Mouse (Mus musculus): ENCODE measurements around the gene Hist1h2ac. TPM values are rescaled to one million over a fixed set of nuclear protein-coding genes. Genes with fewer than 3 reads are reported as not detected.
A peak's percentile ranks its signal among the peaks of the same experiment; 100 is the strongest.
"Not testable (repeated sequence)": the region's sequence is repeated elsewhere in the genome, so short reads cannot be mapped to it uniquely, and the experiment has no call there.

Hist1h2ac gene
- 0.45 and 0.86 TPM in 2 replicates for polyA plus RNA-seq (2012; rRNA removed)

DNA sequence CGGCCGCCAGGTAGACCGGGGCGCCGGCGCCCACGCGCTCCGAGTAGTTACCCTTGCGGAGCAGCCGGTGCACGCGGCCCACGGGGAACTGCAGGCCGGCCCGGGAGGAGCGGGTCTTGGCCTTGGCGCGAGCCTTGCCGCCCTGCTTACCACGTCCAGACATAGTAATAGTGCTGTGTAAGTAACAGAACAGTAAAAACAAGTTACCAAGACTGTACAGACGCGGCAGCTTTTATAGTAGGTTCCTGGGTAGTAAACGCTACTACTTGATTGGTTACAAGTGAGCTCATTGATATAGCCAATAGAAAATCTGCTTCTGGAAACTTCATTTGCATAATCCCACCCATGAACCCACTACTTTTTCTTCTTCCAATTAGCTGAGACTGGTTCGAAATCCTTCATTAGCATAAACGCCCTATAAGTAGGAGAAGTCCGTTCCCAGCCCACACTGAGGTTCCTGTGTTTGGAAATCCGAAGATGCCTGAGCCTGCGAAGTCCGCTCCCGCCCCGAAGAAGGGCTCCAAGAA, at the start of gene Hist1h2ac, which contains the start of gene Hist1h2bc:
Hist1h2ac (minus strand) TSS at position 194 of the 527 bp plus-strand sequence.
Hist1h2bc (plus strand) TSS at position 445 of the 527 bp plus-strand sequence.
- DNase-seq (ENCODE audit: low spot score): peak; percentile 61

DNA sequence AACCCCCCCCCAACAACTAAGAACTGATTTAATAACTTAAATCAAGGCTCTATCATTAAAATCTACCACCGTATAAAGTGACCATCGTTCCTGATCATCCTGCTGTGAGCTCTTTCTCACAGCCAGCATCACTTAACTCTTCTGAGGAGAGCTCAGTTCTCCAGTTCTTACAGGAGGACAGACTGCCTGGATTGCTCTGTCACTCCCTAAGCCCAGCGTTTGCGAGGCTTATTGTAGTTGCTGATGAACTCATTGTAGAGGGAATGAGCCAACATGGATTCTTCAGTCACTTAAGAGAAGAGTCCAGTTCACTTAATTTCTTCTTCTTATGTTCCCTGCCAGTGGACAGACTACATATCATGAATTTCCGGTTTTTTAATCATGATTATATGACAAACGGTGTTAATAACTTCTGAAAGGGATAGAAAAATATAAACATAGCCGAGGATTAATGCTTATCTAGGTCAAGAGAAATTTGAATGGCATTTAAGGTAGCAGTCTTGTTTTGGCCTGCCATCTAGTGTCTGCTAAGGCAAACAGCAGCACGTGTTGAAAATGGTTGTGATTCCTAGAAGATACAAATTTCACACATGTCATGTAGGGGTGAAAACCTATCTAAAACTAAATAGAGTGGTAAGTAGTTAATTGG, 48.5 kb upstream of the Hist1h2ac start:
- DNase-seq (ENCODE audit: low spot score): no peak

DNA sequence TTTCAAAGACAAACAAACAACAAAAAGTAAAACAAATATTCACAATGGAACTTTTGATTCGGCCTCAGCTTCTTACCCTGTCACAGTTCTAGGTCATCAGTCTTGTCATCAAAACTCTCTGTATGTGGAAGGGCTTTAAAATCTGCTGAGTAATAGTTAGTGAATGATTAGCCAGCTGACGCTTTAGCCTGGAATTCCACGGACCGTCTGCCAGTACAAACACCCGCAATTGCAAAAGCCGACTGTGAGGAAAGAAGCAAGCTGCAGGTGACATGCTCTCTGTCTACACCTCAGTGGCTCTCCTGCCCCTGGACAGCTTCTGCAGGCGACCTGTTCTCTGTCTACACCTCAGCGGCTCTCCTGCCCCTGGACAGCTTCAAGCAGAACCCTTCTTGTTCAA, 46.7 kb upstream of the Hist1h2ac start:
- no peak for DNase-seq (ENCODE audit: low spot score)

DNA sequence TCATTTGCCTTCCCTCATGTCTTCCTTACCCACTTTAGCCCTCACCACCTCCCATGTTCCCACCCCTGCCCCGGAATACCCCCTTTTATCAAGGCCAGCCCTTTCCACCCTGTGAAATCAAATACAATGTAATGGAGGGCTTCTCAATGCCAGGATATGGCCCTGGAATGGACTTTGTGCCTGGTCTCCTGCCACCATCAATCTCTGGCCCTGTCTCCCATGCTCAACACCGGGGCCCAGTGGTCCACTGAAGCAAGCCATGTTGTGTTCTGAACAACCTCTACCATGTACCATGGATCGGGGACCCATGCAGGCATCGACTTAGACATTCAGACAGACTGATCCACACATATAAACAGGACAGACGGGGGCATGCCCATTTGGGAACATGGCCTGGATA, 46.0 kb upstream of the Hist1h2ac start:
- no peak for DNase-seq (ENCODE audit: low spot score)

DNA sequence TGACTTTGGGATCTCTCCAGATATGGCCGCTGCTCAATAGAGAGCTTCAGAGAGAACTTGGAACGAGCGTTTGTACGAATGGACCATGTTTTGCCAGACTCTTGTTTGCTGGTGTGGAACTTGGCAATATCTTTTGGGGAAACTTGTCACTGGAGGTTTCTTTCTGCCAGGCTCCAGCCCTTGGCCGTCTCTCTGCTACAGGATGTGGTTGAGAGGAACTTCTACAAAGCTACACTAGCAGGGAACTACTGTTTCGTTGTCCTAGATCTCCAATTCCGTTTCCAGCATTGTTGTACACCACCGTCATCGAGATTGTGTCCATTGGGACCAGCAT, 45.4 kb upstream of the Hist1h2ac start:
- DNase-seq (ENCODE audit: low spot score): no peak

DNA sequence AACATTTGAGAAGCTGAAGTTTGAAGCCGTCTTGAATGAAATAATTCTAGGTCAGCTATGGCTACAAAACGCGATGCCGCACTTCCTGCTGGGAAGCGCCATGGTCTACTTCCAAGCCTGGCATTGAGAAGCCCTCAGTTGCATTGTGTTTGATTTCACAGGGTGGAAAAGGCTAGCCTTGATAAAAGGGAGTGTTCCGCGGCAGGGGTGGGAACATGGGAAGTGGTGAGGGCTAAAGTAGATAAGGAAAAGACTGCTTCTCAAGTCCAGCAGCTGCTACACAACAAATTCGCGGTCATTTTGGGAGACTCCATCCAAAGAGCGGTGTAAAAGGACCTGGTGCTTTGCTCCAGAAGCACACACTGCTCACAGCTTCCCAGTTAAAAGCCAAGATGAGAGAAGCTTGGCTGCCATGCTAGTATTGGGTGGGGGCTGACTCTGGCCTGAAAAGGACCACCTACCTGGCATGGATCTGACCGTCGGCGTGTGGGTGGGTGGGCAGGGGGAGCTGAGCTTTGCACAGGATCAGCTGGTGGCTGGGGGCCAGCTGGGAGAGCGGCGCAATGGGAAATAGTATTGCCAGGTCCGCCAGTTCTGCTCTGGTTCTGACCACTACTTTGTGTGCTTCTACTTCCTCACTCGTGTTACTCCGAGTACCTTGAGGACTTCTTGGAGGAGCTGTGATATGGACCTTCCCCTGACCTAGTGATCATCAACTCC, 44.9 kb upstream of the Hist1h2ac start:
- DNase-seq (ENCODE audit: low spot score): no peak

DNA sequence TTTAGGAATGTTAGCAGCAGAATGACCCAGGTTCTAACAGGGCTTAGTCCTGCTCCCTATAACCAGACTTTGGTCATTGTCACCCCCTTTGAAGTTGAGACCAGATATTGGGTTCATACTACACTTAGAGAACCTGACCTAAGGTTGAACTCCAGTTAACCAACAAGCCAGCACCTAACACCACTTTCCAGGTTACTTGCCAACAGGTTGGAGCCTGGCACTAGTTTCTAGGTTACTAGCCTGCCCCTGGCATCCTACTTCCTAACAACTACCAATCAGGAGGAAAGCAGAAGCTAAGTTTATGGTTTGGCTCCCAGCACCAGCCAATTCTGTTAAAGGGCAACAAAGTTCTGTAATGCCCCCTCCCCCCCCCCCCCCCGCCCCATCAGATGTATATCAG, 41.5 kb upstream of the Hist1h2ac start:
- no peak for DNase-seq (ENCODE audit: low spot score)

DNA sequence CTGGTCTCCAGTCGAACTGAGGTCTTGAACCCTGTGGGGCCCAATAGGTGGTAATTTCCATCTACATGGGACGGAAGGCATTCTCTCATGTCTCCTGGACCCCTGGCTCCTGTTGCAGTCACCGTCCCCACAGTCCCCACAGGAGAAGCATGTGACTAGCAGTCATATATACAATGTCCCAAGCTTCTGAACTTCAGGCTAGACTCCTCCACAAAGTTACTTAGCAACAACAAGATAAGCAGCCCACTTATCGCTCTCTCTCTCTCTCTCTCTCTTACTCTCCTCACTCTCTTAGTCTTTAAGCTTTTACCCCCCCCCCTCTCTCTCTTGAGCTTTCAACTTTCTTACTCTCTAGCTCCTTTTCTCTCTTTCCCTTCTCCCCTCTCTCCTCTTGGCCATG, 40.5 kb upstream of the Hist1h2ac start:
- no peak for DNase-seq (ENCODE audit: low spot score)

DNA sequence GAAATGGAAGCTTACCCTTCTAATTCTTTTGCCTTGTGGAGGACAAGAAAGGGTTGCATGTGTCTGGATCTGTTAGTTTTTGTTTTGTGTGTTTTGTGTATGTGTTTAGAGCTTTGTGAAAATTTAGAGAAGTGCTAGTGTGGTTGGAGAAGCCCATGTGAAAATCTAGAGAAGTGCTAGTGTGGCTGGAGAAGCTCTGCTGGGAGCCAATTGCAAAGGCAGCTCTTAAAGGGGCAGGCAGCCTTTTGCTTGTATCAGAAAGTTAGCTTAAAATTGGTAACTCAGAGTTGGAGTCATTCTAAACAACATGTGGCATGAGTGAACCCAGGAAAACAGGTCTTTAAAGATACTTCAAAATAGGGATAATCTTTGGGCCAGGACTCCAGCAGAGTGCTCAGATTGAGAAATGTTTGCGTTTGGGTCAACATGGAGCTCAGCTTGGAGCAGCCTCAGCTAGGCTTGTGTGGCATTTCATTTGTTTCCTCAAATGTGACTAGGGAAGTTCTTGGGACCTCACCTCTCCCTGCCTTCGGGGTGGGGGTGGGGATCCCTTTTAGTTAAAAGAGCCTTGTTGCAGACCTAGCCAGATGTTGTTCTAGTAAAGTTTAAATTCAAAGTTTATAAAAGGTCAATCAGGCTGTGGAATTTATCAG, 34.0 kb upstream of the Hist1h2ac start:
- DNase-seq (ENCODE audit: low spot score): not testable (repeated sequence)

DNA sequence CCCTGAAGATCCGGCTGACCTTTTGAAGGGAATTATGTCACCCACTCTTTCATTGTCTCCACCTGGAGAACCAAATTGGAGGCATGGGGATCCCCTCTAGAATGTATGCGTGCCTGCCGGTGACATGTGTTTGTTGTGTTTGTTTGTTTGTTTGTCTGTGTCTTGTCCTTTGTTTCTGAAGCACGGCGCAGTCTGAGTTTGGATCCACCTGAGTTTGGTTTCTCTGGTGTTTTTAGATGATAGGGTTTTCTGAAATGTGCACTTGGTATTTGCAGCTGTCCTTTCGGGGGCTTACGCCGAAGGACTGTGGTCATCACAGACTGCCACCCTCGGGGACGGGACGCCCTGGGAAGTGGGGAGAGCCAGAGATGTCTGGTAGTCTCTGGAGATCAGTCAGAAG, 33.4 kb upstream of the Hist1h2ac start:
- no peak for DNase-seq (ENCODE audit: low spot score)

DNA sequence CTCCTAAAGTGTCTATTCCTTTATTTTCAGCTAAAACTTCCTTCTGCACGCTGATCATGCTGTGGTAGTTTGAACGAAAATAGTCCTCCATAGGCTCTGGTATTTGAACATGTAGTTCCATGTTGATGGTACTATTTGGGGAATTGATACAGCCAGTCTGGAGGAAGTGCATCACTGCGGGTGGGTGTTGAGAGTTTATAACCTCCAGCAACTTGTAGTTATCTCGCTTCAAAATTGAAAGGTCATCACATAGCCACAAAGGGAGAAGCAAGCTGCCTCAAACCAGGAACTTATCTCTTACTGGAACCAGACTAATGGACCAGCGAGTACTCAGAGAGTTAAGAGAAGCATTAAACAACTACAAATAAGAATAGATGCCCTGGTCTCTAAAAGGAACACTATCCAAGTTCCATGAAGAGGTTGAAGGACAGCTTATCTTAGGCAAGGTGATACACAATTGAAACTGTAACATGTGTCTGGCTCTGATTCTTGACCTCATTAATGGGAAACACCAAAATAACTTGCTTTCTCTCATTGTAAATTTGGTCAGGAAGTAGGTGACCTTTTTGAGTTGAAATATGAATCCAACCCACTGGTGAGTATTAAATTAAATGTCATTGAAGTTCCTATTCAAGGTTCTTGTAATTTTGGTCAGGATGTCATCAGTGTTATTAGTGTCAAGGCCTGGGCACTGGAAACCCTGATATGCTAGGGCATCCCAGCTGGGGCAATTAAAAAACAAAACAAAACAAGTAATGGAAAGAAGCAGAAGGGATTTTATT, 32.7 kb upstream of the Hist1h2ac start:
- no peak for DNase-seq (ENCODE audit: low spot score)

DNA sequence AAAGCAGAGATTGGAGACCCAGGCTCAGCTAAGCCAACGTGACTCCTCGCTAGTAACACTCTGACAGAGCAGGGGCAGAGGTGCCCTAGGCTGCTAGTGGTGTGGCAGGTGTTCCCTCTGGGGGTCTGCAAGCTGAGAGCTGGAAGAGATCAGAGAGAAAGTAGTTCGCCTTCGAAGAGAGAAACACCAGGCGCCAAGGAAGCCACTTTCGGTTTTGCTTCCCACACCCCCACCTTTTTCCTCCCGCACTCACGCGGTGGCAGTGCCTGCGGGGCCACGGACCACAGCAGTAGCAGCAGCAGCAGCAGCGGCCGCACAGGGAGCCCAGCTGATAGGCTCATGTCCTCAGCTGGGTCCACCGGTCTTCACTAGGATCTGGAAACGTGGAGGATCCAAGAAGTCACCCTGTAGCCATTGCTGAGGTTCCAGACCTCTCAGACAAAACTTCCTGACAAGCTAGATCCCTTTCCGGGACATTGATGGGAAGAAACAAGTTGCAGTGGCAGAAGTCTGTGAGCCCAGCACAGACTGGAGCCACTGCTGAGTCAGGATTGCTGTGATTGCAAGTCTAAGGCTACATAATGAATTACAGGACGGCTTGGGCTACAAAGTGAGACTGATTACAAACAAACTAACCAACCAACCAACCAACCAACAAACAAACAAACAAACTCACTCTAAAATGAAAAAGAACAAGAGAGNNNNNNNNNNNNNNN, 26.8 kb upstream of the Hist1h2ac start, which contains the start of gene Hfe:
Hfe (minus strand) TSS at position 481 of the 716 bp plus-strand sequence.
- DNase-seq (ENCODE audit: low spot score): peak; percentile 34

DNA sequence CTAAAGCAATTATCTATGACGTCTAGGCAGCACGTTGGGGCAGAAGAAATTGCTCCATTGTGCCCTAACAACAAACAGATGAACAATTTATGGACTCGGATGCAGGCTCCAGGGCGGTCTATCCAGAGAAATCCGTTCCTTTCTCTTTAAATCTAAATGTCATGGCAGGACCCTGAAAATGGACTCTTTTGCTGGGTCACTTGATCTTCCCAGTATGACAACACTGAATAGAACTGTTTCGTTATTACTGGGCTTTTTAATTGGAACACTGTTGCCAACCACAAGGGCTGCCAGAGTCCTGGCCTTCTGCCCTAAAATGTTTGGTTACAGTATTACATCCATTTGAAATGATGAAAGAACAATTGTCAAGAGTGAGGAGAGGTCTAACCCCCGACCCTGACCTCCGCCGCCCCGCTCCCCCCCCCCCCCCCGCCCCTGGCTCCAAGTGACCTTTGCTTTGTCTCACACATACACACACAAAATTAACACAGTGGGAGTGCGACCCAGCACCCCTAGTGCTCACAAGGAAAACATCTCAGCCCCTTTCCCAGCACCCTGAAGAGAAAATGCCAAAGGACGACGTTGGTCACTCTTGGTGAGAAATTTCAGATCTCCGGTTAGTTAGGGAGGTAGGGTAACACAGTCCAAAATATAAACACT, 26.1 kb upstream of the Hist1h2ac start:
- DNase-seq (ENCODE audit: low spot score): no peak

DNA sequence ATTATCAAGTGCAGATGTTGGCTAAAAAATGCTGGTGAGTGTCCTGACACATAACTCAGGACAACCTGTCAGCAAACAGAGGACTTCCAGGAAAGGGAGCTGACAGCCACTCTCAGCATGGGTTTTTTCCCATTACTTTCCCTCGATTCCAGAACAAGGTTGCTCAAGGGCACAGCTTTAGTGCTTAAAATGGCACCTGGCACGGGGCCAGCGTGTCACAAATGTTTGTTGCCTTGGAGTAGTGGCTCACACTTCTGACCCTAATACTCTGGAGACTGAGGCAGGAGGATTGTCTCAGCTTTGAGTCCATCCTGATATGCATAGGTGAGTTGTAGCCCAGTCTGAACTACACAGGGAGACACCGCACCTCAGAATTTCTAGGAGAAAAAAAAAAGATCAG, 24.9 kb upstream of the Hist1h2ac start:
- no peak for DNase-seq (ENCODE audit: low spot score)

DNA sequence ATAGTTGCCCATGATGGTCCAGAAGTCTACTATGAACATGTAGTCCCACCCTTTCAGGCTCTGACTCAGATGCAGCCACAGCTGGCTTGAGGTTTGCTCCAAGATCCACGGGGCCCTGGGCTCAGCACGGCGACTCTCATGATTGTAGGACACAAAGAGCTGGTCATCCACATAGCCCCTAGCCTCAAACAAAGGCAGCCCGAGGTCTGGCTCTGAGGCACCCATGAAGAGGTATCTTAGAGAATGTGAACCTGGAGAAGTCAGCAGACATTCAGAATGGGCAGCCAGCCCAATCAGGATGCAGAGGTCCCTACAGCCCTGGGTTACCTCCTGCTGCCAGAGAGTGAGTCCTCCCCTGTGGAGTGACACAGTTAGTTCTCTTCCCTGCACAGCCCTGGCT, 24.3 kb upstream of the Hist1h2ac start:
- no peak for DNase-seq (ENCODE audit: low spot score)

DNA sequence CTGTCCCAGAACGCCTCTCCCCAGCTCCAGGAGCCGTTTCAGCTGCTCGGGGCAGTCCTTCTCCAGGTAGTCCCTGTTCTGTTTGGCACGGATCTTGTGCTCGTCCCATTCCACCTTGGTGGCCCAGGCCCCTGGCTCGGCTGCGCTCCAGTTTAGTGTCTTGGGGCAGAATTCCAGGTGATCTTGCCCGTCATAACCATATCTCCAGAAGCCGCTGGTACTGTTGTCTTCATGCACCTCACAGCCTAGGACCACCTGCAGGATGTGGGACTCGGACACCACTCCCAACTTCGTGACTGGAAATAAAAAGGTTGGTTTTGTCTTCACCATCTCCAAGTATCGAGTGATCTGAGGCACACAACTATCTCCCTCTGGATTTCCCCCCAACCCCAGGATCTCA, 23.0 kb upstream of the Hist1h2ac start:
- no peak for DNase-seq (ENCODE audit: low spot score)

DNA sequence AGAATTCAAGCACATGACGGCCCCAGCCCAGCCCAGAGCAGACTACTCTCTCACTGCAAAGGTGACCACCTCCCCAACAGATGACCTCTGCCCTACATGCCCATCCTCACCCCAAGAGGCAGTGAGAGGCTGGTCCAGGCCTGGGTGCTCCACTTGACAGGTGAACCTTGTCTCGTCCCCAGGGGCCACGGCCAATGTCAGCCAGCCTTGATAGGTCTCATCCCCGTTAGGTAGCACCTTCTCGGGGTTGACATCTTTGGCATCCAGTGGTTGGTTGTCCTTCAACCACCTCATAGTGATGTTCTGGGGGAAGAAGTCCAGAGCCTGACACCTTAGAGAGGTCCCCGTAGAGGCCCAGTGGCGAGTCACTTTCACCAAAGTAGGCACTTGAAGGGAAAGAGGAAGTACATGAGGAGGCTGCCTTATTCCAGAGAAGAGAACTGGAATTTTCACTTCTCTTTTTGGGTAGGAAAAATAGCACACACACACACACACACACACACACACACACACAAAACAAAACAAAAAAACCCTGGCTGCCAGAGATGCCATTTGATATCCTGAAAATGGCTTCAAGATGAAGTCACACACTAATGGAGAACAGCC, 22.1 kb upstream of the Hist1h2ac start:
- DNase-seq (ENCODE audit: low spot score): no peak

DNA sequence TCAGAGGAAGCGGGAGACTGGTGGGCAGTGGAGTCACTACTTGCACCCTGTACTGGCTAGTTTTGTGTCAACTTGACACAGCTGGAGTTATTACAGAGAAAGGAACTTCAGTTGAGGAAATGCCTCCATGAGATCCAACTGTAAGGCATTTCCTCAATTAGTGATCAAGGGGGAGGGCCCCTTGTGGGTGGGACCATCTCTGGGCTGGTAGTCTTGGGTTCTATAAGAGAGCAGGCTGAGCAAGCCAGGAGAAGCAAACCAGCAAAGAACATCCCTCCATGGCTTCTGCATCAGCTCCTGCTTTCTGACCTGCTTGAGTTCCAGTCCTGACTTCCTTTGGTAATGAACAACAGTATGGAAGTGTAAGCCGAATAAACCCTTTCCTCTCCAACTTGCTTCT, 19.1 kb upstream of the Hist1h2ac start:
- DNase-seq (ENCODE audit: low spot score): not testable (repeated sequence)

DNA sequence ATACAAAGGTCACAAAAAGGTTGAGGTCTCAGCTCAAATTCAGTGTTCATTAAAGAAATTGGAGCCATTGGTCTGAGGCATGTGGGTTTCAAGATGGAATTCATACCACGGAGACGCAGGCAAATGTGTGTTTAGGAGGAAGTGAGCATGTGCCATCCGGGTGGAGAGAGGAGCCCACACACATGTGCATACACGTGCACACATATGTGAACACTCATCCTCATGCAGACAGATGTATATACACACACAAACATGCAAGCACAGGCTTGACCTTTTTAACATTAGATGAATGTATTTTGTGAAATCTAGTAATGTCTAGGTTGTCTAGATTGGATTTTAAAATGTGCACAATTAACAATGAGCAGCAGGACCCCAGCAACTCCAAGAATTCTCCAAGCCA, 18.5 kb upstream of the Hist1h2ac start:
- DNase-seq (ENCODE audit: low spot score): no peak

DNA sequence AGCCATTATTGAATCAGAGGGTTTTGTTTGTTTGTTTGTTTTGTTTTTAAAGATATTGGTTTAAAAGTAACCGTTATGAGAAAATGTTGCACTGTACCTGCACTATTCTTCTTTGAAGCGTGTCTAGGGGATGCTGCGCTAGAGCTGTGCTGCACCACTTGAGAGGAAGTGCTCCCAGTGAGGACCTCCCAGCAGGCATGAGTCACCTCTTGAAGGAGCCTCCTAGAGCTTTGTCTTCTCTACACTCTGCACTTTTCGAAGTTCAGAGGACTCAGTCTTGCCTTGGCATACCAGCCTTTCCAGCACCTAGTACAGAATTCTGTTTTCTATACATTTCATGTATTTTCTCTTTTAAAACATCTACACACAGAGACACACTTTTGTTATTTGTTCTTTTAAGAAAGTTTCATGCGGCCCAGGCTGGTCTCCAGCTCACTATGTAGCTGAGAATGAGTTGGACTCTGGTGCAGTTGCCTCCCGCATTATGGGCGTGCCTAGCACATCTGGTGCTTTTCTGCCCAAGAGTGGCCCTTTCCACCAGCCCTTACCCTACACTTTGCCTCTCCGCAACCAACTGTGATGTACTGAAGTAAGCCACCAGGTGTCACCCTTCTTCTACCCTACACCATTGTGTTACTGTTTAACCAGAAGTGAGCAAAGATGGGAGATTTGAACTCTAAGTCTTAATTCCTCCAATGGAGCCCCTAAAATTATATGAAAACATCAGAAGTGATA, 17.2 kb upstream of the Hist1h2ac start:
- DNase-seq (ENCODE audit: low spot score): no peak
